Mouse (Mus musculus): ENCODE data around the gene Vps13d. TPM values are rescaled to one million over a fixed set of nuclear protein-coding genes. Genes with fewer than 3 reads are reported as not detected.

Vps13d gene
- total RNA-seq, 2 experiments from 2014 or later = 52.8 to 53.6 TPM

DNA sequence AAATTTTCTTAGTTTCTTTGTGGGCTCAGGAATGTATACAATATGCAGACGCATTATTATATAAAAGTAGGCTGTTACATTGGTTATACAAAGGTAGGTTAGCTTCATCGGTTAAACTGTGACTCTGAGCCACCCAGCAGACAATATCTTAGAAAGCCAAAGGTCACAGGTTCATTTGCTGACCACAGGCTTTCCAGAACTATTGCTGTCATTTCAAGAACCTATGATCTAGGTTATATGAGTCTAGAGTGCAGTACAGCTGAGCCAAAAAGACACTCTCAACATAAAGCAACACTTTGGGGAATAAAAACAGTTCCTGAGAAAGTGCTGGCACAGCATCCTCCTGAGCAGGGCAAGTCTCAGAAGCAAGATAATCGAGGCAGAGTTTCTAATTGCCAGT is 140.4 kb downstream of the Vps13d start:
- intact Hi-C loops (cut with DNase I) = loop anchor here (5.0 to 10.0 kb wide), 2 partner anchors 162 to 290 kb away; partner anchors contain the start of gene Dhrs3
- DNase-seq (ENCODE audit: extremely low spot score in 1 of 2, low spot score in 2 of 2) = no peak

DNA sequence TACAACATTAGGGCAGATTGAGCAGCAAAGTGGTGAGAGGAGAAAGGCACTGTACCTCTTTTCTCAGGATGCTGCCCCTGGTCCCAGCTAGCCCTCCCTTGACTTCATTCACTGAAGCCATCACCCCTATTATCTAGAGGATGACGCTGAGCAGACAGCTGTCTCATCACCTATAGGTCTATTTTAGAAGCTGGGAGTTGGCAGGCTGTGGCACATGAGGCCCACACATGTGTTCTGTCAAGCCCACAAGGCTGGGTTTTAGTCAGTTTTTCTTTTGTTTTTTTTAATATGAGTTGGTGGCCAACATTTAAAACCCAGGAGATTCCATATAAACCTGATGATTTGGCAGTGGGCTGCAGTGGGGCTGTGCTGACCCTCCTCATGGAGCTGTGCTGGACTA is 142.1 kb downstream of the Vps13d start:
- intact Hi-C loops (cut with DNase I) = loop anchor here (5.0 to 10.0 kb wide), 2 partner anchors 160 to 288 kb away; partner anchors contain the start of gene Dhrs3
- DNase-seq (ENCODE audit: extremely low spot score in 1 of 2, low spot score in 2 of 2) = no peak

DNA sequence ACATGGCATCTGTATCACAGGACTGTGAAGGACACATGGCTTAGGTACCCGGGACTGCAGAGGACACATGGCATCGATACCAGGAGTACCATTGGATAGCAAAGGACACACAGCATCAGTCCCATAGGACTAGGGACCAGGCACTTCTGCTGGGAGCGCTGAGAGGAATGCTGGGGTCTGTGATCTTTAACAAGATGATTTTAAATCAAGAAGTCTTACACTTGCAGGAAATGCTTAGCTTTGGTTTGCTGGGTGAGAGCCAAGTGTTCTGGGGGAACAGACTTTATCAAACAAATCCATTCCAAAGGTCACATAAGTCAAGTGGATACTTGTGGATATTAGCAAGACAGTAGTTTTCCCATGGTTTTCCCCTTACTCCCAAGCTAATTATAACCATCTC is 142.5 kb downstream of the Vps13d start:
- intact Hi-C loops (cut with DNase I) = loop anchor here (5.0 to 10.0 kb wide), 2 partner anchors 160 to 287 kb away; partner anchors contain the start of gene Dhrs3
- peak in 1 of 2 experiments; percentile 53 for DNase-seq (ENCODE audit: extremely low spot score in 1 of 2, low spot score in 2 of 2)

DNA sequence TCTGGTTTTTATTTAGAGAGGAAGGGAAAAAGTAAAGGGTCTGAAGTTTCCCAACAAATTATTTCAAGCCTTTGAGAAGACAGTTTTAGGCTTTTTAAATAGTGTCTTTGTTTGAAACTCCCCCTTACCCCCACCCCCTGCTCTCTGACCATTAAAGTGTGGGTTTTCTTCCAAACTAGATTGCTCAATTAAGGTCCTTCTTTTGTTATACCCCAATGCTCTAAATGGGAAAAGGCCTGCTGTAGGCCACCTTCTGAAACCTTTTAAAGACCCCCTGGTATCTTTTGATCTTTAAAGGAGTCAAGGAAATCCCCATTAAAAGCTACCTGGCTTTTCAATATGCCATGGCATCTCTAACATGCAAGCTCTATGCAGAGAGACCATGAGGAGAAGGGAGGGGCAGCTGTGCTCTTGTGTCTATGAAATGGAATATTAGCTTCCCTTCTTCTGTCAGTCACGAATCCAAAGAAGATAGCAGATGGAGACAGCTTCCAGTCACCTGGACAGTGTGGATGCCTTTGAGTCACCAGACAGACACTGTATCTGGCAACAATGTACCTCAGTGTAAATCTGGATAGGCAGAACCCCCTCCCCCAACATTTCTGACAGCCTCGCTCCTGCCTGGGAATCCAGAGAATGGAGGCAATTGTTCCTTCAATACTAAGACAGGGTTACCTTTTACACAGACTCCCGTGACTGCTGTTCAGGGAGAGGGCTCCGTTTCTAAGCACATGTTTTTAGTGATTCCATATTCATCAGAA is 143.4 kb downstream of the Vps13d start:
- no peak for DNase-seq (ENCODE audit: extremely low spot score in 1 of 2, low spot score in 2 of 2)
- intact Hi-C loops (cut with DNase I) = loop anchor here (5.0 to 10.0 kb wide), 2 partner anchors 159 to 287 kb away; partner anchors contain the start of gene Dhrs3

DNA sequence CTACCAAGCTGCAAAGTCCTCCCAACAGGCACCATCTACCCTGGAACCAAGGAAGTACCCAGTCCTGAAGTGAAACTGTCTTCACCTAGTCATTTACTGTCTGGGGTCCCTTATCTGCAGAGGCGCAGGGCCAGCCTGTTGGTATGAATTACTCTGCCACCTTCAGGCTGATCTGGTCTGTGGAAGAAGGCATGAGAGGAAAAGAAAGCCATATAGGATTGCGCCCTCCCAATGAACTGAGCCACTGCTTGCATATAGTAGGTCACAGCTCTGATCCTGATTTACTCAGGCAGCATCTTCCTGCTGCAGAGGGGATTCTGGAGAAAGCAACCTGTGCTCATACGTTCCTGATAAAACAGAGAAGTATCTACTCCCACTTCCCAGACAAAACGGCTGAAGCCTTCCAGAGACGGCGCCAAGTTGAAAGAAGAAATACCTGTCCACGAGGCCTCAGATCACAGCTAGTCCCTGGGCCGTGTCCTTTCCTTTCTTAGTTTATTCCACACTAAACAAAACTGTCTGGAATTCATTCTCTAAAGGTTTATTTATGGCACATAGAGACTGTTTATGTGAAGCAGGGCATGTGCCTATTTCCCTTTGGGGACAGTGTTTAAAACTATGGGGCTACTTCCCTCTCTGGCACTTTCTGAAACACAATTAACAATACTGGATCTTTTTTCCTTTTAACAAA is 144.1 kb downstream of the Vps13d start:
- no peak for DNase-seq (ENCODE audit: extremely low spot score in 1 of 2, low spot score in 2 of 2)
- intact Hi-C loops (cut with DNase I) = loop anchor here (5.0 to 10.0 kb wide), 2 partner anchors 158 to 286 kb away; partner anchors contain the start of gene Dhrs3

DNA sequence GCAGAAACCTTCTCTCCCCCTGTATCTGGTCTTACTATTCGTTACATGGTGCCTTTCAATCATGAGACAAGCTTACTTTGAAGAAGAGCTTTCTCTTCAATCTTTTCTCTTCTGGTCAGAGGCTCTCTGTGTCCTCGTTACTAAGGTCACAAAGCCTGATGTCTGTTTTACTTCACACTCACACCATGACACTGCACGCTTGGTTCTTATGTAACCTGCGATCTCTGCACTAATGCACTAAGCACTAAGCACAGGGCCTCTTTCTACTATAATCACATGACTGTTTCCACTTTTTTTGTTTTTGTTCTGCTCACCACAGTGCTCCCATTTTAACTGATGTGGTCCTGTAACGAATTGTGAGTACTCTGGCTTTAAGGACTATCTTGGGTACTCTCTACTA is 146.8 kb downstream of the Vps13d start:
- intact Hi-C loops (cut with DNase I) = no loop called here
- no peak for DNase-seq (ENCODE audit: extremely low spot score in 1 of 2, low spot score in 2 of 2)

DNA sequence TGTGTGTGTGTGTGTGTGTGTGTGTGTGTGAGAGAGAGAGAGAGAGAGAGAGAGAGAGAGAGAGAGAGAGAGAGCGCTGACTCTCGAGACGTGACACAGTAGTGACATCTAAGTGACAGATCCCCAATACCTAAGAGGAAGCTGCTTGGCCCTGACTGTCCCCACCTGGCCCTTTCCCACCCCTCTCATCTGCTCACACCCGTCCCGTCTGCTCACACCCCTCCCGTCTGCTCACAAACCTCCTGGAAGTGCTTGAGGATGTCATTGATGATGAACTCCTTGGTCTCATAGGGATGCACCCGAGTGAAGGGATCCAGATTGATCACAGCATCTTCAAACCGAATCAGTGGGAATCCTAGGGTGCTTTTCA is 148.8 kb downstream of the Vps13d start:
- intact Hi-C loops (cut with DNase I) = no loop called here
- DNase-seq (ENCODE audit: extremely low spot score in 1 of 2, low spot score in 2 of 2) = no peak

DNA sequence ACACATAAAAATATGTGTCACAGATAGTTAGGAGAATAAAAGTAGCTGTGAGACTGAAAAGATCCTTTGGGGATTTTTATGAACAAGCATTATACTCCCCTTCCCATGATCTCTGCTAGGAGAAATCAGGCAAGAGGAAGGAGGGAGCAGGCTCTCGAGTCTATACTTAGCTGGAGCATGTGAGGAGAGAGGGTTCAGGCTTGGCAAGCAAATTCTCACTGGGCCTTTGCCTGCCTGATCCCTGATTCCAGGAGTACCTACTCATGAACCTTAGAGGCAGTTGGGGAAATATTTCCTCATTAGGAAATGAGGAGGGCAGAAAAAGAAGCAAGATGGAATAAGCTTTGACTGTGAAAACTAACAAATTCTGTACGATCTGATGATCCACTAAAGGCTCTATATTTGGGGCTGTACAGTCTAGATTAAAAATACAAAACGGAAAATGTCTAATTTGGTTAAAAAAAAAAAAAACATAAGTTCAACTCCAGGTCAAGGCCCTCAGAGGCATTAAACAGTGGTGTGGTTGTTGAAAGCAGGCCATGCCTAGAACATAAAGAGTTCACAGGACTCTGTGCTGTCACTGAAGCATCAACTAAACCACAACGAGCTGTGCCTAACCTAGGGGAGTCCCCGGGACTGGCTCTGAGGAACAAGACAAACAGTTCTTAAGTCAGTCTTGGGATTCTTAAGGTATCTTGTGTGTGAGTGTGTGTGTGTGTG is 149.3 kb downstream of the Vps13d start:
- intact Hi-C loops (cut with DNase I) = no loop called here
- no peak for DNase-seq (ENCODE audit: extremely low spot score in 1 of 2, low spot score in 2 of 2)

DNA sequence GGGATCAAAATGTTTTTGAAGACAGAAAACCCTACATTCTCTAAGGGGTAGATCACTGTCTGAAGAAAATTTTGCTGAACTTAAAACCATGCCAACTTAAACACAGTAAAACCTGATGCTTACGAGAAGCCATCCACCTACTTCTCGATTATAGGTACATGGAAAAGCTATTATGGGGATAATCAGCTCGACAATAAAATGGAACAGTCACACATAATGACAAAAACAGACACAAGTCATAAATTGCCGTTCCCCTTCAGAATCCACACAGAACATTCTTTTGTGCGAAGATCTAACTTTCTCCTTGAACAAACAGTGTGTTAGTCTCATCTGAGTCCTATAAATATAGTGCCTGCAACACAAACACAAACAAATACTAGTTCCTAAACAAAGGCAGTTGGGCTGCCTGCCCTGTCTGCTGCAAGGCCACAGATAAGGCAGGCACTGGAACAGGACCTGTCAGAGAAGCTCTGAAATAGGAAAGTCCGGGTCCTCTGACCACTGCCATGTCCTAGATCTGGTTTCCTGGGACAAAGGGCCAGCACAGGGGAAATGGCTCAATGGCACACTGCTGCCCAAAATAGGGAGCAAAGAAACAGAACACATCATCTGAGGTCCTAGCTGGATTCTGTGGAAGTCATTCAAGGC is 153.5 kb downstream of the Vps13d start:
- no peak for DNase-seq (ENCODE audit: extremely low spot score in 1 of 2, low spot score in 2 of 2)
- intact Hi-C loops (cut with DNase I) = no loop called here

DNA sequence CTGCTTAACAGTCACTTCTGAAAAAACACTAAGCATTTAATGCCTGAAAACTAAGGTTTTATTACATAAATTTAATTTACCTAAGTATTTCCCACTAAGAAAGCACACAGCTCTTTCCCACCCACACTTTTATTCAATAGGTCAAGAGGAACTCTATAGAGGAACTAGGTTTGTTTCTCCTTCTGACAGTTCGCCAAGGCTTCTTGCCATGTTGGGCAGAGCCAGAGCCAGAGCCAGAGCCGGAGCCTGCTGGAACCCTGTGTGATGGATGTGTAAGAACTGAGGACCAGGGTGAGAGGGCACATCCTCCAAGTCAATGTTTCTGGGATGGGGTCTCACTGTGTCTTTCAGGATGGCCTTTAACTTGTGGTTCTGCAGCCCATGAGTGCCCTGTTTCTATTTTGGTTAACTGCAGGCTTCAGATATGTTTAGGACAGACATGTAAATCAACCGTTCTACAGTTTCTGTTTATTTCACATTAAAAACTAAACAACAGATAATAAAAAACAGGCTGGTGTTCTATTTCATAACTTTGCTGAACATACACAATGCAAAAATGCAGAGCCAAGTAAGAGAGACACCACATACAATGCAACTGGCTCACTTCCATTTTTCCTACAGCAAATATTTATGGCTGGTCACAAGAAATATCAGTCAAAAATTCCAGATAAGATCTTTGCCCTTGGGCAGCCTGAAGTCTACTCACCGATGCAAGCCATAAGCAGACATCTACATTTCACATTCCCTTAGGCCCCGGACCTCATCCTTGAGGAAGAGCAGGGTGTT is 157.0 kb downstream of the Vps13d start:
- intact Hi-C loops (cut with DNase I) = no loop called here
- no peak for DNase-seq (ENCODE audit: extremely low spot score in 1 of 2, low spot score in 2 of 2)

DNA sequence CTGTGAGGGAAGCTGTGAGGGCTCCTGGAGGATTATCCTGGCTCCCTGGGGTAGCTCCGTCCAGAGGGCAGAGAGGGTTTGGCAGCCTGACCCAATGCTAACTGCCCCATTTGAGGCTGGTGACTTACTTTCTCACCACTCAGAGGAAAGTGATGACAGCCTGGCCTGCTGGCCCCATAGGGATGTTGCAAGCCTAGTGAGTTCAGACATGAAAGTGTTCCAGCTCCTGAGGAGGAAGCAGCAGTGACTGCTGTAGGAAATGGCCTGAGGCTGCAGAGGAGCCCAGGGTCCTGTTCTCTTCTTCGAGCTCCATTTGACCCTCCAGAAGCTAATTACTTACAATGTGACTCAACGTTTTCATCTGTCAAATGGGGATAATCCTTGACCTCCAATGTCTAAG is 157.8 kb downstream of the Vps13d start:
- no peak for DNase-seq (ENCODE audit: extremely low spot score in 1 of 2, low spot score in 2 of 2)
- intact Hi-C loops (cut with DNase I) = no loop called here

DNA sequence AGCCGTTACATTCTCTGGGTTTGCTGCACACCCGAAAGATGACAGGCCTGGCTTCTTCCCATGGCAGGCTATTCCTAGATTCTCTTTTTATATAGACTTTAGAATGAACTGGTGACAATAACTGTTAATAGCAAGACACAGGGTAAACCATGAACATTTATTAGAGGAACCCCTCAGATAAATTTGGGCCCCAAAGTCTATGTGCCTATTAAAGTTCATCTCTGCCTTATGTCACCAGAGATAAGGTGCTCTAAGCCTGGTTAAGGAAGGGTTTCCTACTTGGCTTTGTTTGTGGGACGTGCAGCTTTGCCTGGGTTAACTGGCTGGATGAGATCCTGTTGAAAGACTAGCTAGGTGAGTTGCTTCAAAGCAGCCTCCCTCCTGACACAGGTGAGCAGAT is 159.4 kb downstream of the Vps13d start:
- DNase-seq (ENCODE audit: extremely low spot score in 1 of 2, low spot score in 2 of 2) = no peak
- intact Hi-C loops (cut with DNase I) = no loop called here

DNA sequence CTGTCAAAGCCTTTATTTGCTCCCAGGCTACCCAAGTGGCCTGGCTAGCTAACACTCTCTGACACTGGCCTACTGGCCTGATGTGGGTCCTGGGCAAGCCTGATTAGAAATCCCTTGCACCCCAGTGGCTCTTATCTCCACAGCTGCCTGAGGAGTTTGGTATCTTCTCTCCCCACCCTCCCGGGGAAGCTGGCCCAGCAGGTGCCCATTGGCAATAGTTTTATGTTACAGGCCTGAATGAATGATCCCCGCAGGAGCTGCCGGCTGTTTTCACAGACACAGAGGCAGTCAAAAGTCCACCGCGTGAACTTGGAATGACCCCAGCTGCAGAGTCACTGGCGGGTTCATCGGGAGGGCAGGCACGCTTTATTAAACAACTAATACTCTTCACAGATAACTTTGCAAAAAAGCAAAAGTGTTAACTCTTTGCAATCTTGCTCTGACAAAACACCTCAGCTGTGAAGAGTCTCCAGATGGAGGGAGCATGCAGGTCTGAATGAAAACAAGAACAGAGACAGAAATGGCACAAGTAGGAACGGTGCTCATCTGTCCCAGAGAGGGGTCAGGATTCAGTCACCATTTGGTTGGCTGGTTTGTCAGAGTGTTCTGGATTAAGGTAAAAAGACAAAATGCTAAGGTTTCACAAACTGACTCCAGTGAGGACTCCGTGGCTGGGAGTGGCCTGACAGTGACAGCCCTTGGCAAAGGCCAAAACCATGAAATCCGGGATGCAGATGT is 160.1 kb downstream of the Vps13d start:
- peak in 1 of 2 experiments; percentile 60 for DNase-seq (ENCODE audit: extremely low spot score in 1 of 2, low spot score in 2 of 2)

DNA sequence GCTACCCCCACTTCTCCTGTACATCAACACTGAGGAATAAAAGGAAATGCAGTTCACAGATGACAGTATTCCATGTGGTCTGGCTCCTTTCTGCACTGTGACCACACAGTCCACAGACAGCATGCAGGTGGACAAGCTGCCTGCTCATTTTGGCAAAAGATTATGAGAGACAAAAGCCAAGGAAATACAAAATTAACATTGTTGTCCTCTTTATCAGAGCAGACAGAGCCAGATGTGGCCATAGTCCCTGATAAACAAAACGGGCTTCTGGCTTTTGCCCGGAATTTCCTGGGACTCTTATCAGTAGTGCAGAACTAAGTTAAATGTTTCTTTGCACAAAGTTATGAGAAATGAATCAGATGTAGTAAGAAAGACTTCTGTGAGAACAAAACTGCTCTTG is 161.4 kb downstream of the Vps13d start:
- DNase-seq (ENCODE audit: extremely low spot score in 1 of 2, low spot score in 2 of 2) = no peak
- intact Hi-C loops (cut with DNase I) = no loop called here

More for the DNA sequence above, 160.1 kb downstream of the Vps13d start:
- intact Hi-C loops (cut with DNase I) = no loop called here

DNA sequence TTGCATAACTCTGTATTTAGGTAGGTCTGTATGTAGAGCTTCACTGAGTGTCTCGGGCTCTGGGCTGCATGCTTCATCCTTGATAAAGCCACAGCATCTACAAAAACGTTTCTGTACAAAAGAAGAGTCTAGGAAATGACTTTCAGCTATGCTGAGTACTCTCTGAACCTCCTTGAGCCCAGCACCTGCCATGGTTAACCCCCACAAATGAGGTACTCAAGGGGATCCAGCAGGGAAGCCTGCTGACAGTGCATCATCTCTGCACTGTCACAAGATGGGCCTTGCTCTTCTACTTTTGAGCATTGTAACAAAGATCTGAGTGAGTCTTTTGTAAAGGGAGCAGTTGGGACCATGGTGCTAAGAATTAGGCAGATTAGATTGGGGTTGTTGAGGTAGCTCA is 162.2 kb downstream of the Vps13d start:
- intact Hi-C loops (cut with DNase I) = no loop called here
- no peak for DNase-seq (ENCODE audit: extremely low spot score in 1 of 2, low spot score in 2 of 2)

DNA sequence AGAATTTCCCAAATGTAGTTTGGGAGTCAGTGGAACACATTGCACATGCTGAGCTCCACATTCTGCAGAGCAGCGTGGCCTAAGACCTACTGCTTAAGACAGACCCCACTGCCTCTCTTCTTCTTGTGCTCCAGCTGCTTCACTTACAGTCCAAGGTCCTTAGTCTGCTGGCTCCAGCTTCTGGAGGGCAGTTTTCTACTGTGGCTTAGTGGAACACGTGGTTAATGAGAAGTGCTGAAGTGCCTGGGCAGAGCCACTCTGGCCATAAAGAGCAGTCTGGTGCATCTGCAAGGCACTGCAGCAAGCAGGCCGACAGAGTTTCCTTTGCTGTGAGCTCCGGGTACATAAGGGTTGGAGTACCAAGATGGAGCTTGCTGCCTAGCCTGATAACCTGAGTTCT is 163.3 kb downstream of the Vps13d start:
- no peak for DNase-seq (ENCODE audit: extremely low spot score in 1 of 2, low spot score in 2 of 2)
- intact Hi-C loops (cut with DNase I) = no loop called here

DNA sequence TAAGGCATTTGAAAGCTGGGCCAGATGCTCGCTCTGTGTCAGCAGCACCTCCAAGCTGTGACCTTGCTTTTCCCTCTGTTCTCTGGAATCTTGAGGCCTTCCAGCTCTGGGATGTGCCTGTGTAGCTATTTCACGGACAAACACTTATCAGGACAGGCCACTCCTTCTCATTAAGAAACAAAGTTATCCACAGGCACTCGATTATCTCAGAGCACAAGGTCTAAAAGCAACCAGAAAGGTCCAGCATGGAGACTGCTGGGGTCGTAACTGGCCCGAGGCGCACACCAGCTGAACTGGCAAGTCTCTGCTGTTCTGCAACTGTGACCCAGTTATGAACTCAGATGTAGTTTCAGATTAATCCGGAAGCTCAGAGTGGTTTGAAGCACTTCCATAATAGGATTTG is 168.4 kb downstream of the Vps13d start:
- intact Hi-C loops (cut with DNase I) = no loop called here

DNA sequence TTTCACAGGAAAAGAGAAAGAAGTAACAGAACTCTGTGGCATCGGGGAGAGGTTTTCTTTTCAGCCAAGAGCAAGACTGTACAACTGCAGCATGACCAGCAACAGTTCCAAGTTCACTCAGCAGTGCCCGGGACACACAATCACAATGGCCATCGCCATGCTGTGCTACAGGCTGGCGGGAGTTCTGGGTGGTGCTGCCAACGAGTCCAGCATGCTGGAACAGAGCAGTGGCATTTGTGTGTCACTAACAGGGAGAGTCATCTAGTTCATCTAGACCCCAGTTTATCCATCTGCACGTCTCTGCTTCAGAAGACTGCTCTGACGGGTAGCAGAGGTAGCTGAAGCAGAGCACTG is 169.4 kb downstream of the Vps13d start:
- intact Hi-C loops (cut with DNase I) = no loop called here

More for the DNA sequence above, 168.4 kb downstream of the Vps13d start:
- no peak for DNase-seq (ENCODE audit: extremely low spot score in 1 of 2, low spot score in 2 of 2)

More for the DNA sequence above, 169.4 kb downstream of the Vps13d start:
- DNase-seq (ENCODE audit: extremely low spot score in 1 of 2, low spot score in 2 of 2) = peak; percentile 23 to 44
